Mouse (Mus musculus): ENCODE measurements at regions not wholly inside any gene's neighbourhood (a gene's known extent, or its start where the extent isn't known, plus 50 kb on each side); places are given as distances from the start of the nearest gene placed in this dataset.

DNA sequence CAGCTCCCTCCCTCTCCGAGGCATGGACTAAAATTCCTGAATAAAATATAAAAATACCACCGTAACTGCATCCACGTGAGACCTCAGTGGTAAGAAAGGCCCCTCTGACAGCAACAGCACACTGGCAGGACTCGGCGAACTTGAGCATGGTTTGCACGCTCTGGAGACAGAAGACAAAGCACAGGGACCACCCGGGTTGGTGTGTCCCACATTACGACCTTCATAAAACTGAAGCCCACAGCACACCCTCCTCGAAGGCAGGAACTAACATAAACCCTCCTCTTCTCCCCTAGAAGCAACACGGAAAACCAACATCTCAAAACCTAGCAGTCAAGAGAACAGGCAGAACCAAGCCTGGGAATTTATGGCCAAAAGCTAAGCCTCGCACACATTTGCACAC is 101.7 kb upstream of the Hnrnpa3 start:
- DNase-seq (ENCODE audit: low spot score in 2 of 2): no peak

DNA sequence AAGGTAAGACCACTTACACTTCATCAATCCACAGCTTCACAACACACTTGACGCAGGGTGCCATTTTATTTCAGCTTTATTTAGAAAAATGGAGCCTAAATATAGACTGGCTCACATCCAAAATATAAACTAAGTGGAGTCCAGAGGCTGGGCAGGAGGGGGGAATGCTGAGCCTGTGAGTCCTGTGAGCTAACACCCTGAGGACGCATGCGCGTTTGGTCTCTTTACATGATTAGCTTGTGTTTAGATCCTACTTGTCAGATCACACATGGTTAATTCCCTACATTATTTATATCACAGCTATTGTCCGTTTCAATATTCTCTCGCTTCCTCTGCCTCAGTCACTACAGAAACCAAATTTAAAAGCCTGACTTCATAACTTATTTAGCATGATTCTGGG is 99.1 kb upstream of the Hnrnpa3 start:
- DNase-seq (ENCODE audit: low spot score in 2 of 2): no peak

DNA sequence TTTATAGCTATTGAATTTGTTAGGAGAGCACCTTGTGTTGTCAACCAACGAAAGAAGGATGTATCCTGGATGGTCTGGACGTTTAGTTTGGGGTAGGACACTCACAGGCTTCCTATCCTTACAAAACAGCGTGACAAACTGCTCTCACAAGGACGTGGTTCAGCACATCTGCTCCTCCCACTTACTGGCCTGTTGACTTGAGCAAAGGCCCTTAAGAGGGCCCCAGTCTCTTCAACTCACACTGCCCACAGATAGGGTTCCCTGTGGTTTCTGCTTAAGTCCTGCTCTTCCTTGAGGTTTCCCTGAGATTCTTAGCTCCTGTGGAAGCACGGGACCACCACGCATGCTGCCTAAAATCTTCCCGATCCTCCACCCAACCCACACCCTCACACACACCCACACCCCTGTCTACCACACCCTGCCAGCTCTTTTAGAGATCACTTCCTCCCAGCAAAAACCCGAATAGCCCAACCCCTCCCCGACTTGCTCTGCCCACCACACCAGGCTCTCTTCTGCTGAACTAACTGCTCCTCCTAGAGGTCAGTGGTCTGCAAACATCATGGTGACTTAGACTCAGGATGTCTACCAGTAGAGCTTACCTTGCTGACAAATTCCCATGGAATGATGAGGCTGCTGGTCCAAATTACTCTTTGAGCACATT is 95.7 kb upstream of the Hnrnpa3 start:
- DNase-seq (ENCODE audit: low spot score in 2 of 2): no peak

DNA sequence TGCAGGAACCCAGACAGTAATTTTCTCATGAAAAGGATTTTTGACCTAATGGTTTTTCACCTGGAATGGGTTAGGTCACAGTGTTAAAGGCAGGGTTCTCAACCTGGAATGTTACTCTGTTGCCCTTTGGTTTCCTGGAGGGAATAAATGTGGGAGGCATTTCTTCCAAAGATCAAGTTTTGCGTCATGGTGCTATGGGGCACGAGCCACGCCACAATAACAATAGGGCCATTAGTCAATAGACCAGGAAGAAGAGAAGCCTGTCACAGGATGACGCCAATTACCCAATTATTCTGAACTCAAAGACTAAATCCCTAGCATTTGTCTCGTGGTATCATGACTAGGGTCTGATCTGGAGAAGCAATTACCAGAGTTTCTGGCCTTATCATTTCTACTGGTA is 94.3 kb upstream of the Hnrnpa3 start:
- DNase-seq (ENCODE audit: low spot score in 2 of 2): no peak

DNA sequence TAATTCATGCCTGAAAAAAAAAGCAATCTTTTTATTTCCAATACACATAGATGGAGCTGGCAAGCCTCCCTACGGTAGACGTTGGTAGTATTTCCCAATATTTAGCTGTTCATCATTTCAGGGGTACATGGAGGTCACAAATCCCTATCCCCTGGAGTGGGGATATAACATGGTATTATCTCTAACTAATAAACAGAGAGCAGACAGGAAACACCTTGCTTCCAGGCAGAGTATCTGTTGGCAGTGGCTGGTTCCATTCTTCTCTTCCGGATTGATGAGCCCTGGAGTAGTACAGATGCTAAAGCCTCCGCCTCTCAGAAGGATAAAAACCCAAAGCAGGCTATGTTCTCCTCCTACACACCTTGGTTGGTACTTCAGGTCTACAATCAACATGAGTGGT is 91.9 kb upstream of the Hnrnpa3 start:
- DNase-seq (ENCODE audit: low spot score in 2 of 2): no peak

DNA sequence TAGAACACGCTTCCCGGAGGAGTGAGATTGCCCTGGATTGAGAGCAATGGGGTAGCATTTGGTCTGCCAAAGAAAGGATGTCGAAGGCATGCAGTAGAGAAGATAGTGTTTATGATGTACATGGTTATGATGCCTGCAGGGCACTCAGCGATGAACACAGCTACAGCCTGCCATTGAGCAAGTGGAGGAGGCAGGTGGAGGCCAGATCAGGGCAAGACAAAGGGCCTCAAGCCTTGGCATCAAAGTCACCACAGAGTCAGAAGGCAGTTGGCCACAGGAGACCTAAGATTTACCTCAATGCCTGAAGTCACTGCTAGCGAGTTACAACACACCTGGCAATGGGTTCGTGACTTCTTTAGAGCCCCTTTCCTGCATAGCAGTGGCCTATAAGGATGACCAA is 89.3 kb upstream of the Hnrnpa3 start:
- no peak for DNase-seq (ENCODE audit: low spot score in 2 of 2)

DNA sequence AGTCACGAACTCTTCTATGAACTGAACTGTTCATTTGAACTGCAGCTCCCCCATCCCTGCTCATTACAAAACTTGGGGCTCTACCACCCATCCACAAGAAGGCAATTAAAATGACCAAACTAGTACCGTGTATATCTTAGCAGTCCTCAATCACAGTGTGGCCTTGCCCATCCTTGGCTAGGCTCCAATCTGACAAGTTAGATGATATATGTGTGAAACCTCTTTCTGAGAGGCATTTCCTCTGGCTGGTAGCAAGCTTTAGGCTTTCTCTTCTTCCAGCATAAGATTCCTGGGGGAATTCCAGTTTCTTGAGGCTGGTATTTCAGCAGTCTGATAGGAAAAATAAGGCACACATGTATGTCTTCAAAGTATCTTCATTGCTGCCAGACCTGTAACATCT is 88.8 kb upstream of the Hnrnpa3 start:
- DNase-seq (ENCODE audit: low spot score in 2 of 2): no peak

DNA sequence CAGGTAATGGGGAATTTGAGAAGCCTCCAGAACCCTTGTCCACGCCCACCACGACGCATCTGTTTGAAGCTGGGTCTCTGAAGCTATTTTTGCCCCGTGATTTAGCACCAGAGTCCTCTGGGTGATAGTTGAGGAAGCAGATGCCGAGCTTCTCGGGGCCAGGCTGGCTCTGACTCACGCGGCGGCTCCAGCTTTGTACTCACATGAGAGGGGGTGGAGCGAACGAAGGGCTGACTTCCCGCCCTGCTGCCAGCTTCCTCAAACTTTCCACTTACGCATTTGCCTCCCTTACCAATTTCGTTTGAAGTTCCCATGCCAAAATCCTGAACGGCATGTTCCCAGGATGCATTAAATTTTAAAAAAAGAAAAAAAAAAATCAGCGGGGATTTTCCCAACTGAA is 74.1 kb upstream of the Hnrnpa3 start:
- DNase-seq (ENCODE audit: low spot score in 2 of 2): peak; percentile 22 to 41

DNA sequence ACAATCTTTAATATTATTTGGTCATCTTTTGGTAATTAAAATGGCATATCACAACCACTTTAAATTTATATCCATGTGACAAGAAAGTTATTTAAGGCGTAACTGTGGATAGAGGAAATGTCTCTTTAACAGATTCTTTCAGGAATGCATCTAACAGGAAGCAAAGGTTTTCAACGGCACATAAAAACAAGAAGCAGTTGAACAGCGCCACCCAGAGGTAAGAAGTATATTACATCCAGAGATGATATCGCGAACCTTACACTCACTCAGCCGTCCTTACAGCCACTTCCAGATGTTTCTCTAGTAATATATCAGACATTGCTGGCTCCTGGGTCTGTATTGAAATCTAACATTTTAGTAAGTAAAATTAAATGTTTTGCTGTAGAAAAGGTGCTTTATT is 70.5 kb upstream of the Hnrnpa3 start:
- peak; percentile 65 to 77 for DNase-seq (ENCODE audit: low spot score in 2 of 2)

DNA sequence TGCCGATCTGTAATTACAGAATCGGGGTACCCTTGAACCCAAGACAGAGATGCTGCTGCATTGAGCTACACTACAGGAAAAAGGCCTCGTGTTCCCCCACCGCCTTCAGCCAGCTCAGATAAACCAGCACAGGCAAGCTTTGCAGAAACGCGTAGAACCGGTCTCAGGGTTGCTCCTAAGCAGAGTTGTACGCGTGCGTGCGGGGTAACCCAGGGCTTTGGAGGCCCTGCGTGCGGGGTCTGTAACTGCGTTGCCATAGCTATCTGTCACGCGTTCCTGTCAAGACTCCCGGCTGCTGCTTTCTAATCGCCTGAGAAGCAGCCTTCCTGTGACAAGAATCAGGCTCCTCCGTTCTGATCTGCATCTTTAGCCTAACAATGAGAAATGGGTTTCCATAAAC is 69.6 kb upstream of the Hnrnpa3 start:
- peak; percentile 27 to 41 for DNase-seq (ENCODE audit: low spot score in 2 of 2)

DNA sequence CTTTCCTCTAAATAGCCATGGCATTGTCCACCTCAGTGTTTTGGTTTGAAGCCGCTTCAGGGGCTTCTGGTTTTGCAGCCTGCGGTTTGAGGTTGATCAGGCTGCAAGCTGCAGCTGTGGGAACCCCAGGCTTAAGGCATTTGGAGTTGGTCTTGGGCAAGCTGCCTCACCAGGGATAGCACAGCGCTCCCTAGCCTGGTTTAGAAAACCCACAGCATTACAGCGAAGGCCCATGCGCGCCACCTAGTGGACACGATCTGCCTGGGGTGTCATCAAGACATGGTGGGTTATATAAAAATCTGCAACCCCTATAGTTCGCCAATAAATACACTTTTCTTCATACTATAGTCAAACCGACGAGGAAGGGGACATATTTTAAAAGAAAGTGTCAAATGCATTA is 68.9 kb upstream of the Hnrnpa3 start:
- peak; percentile 88 to 90 for DNase-seq (ENCODE audit: low spot score in 2 of 2)

DNA sequence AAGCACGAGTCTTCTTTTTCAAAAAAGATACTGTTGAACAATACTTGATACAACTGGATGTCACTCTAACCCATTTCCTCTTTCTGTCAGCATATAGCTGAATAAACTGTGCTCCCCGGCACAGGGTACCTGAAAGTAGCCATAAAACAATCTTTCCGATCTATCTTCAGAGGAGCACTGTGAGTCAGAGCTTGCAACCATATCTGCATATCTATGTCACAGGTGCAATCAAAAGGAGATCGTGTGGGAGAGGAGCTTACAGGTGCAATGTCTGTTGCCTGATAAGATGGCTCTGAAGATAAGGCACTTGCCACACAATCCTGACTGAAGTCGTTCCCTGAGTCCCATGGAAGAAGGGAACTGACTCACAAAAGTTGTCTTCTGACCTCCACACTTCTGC is 58.5 kb upstream of the Hnrnpa3 start:
- no peak for DNase-seq (ENCODE audit: low spot score in 2 of 2)

DNA sequence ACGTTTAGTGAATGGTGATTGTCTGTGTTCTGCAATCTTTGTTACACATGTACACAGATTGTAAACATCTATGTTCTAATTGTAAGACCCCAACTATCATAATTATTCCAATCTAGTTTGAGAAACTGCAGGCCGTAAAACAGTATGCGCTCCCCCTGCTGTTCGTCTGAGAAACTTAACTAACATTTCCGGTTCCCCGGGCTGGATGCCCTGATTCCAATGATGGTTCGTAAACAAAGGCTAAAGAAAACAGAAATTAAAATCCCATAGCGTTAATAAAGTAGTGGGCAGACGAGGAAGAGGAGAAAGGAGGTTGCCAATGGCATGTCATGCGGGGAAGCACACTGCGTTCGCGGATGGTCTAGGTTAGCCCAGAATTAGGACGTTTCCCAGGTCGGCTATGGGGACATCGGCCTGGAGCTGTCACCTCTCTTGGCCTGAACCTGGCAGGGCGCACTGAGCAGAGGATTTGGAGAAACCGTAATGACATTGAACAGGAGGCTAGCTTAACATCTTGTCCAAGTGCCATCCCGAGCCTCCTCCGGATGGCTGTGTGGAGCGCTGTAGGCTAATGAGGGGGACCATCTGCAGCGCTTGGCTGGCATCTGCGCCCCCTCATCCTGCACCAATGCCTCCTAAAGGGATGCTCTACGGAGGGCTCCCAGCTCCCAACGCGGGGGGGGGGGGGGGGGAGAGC is 55.7 kb upstream of the Hnrnpa3 start:
- peak; percentile 49 to 72 for DNase-seq (ENCODE audit: low spot score in 2 of 2)

DNA sequence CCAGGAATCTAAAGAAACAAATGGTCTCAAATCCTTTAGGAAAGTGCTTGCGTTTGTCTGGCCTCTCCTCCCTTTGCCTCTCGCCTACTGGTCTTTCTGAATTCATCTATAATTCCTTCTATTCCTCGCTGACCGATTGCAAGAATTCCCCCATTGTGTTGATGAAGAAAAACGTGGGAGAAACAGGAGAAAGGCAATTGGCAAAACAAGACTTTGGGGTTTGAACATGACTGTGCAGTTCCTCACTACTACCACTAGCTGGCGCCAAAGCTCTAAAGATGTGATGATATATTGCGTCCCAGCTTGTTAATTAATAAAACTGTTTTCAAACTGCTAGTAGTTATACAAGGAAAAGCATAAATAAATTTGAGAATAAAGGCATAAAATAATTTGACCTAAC is 53.4 kb upstream of the Hnrnpa3 start:
- peak; percentile 62 to 70 for DNase-seq (ENCODE audit: low spot score in 2 of 2)

DNA sequence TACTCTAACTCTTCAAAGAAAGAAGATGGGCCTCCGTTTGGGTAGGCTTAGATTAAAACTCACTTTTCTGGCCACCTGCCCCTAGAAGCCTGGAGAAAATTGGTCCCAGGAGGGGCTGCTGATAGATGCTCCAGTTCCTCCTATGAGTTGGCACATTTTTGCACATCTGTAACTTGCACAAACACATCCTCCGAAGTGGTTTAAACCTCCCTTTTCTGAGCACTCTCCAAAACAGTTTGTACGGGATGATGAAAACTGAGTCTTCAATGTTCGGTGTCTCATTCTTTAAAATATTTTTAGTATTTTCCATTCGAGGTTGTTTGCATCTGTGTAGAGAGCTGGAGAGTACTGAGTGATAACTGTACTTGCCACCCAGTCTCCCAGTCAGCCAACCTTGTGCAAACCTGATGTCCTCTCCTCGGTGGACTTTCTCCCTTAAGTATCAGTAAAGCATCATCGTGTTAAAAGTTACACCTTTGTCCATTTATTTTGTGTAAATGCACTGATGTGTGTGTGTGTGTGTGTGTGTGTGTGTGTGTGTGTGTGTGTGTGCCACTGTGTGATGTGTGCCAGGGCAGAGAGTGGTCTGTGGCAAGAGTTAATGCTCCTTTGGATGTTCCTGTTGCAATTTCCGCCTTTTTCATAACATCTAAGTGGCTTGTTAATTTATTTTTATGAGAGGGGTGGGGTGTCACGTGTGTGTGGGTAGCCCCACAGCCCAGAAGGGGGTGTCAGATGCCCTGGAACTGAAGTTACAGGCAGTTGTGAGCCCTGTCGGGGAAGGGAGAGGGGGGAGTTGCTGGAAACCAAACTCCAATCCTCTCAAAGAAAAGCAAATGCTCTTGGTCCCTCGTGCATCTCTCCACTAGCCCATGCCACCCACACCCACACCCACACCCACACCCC is 51.8 kb upstream of the Hnrnpa3 start:
- no peak for DNase-seq (ENCODE audit: low spot score in 2 of 2)

DNA sequence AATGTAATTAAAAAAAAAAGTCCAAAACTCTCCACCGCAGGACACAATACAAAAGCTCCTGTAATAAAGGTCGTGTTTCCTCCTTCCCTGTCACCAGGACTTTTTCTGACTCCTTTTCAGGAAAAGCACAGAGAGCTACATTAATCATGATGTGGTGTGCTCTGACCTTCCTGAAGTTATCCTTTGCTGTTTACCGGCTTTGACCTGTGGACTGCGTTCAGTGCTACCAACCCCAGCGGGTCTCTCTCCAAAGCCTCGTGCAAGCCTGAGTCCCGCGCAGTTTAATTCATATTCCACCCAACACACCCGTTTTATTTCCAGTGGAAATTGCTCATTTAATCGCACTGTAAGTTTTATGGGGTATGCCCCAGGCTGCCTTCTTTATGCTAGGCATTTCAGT is 51.1 kb upstream of the Hnrnpa3 start:
- DNase-seq (ENCODE audit: low spot score in 2 of 2): no peak

DNA sequence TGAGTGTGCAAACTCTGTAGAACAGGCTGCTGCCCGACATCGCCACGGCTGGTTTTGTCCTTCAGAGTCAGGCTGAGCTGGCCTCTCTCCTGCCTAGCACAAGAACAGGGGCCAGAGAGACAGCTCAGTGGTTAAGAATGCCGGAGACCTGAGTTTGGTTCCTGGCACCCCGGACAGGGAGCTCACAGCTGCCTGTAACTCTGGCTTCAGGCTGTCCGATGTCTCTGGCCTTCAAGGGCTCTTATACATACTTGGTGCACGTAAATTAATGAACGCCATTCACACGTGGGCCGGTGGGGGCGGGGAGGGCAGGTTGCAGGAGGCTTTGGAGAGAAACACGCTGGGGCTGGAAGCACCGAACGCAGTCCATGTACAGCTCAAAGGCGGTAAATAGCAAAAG is 50.6 kb upstream of the Hnrnpa3 start:
- DNase-seq (ENCODE audit: low spot score in 2 of 2): no peak

DNA sequence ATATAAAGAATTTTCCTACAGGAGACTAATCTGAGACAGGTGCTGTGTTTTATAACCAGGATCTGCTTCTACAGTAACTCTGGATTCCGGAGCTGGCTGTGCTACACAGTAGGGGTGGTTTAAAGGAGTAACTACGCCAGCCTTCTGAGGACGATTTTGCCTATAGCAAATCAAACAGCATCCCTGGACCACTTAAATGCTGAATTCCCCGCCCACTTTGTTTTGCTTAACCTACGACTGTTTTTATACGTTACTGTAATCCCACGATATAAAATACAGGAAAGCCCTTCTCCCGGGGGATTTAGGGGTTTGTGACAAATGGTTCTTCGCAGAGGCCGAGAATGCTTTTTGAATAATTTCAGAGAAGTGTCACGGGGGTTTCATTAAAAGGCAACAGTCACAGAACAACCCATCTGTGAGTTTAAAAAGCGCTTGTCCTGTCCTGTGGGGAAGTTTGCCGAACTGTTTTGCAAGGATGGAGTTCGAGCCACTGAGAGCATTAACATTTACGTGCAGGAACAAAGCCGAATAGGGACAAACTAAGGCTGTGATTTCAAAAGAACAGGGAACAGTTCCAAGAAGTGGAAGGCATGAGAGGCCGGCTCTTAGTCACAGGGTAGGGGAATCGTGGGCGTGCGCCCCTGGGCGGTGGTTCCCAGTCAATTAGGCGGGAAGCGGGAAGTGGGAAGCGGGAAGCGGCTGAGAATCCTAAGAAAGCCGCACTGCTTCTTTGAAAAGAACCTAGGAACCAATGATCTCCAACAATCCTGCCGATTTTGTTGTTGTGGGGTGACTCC is 49.7 kb upstream of the Hnrnpa3 start:
- DNase-seq (ENCODE audit: low spot score in 2 of 2): no peak

Data from layer of hippocampus, postnatal 10 days (tissue).